Mouse (Mus musculus) heart, embryonic 11.5 days (tissue): ENCODE data around the gene Vps11. TPM values are rescaled to one million over a fixed set of nuclear protein-coding genes. Genes with fewer than 3 reads are reported as not detected.
"Not testable (repeated sequence)": the region's sequence is repeated elsewhere in the genome, so short reads cannot be mapped to it uniquely, and the experiment has no call there.

ENCODE experiments used
- ATAC-seq: fragments of 200-750 bp; cut with Nextera tagmentation; replicated peaks from 2 replicates; pipeline ENCODE4 v1.8.0; 2017; ENCODE audit warnings: moderate library complexity; ENCODE audit not compliant: insufficient number of reproducible peaks, low FRiP score, low TSS enrichment
- H3K27ac ChIP-seq: fragments of 300-500 bp; sonication (generic); 2 replicates; pipeline ENCODE4 v1.5.1; 2014; ENCODE audit warnings: mild to moderate bottlenecking, low read depth, low read length
- H3K27me3 ChIP-seq: fragments of 300-500 bp; sonication (generic); 2 replicates; pipeline ENCODE4 v1.6.1; 2014; ENCODE audit warnings: mild to moderate bottlenecking, low read length, mixed read lengths; ENCODE audit not compliant: control insufficient read depth, insufficient read depth
- H3K36me3 ChIP-seq: fragments of 300-500 bp; sonication (generic); 2 replicates; pipeline ENCODE4 v1.6.1; 2014; ENCODE audit warnings: mild to moderate bottlenecking, low read length, moderate library complexity, mixed read lengths; ENCODE audit not compliant: control insufficient read depth, insufficient read depth
- H3K4me1 ChIP-seq: fragments of 300-500 bp; sonication (generic); 2 replicates; pipeline ENCODE4 v1.6.1; 2014; ENCODE audit warnings: low read length; ENCODE audit not compliant: control insufficient read depth, insufficient read depth
- H3K4me2 ChIP-seq: fragments of 300-500 bp; sonication (generic); 2 replicates; pipeline ENCODE4 v1.6.1; 2014; ENCODE audit warnings: mild to moderate bottlenecking, moderate library complexity
- H3K4me3 ChIP-seq: fragments of 300-500 bp; sonication (generic); 2 replicates; pipeline ENCODE4 v1.5.1; 2014; ENCODE audit warnings: low read depth, low read length
- H3K9ac ChIP-seq: fragments of 300-500 bp; sonication (generic); 2 replicates; pipeline ENCODE4 v1.6.1; 2014; ENCODE audit warnings: mild to moderate bottlenecking, low read depth, low read length, moderate library complexity
- H3K9me3 ChIP-seq: fragments of 300-500 bp; sonication (generic); replicated peaks from 2 replicates; pipeline ENCODE4 v1.6.1; 2016; ENCODE audit warnings: low read length; ENCODE audit not compliant: control insufficient read depth
- WGBS: fragments of 180-500 bp; shearing (Covaris S2); extraction: QIAGEN DNeasy Blood & Tissue Kit; methylation state at CpG from one replicate; pipeline ENCODE4 v1.1.7; 2014; ENCODE audit not compliant: insufficient replicate concordance; 5-methylcytosine and 5-hydroxymethylcytosine counted together
- polyA plus RNA-seq: library from polyadenylated mRNA; unstranded; fragments of >200 nt; fragmentation: Nextera tagmentation; extraction: Ambion mirVana; gene quantifications from 2 replicates; pipeline ENCODE4 v1.2.1, GENCODE M21; 2014

Gene Vps11
- polyA plus RNA-seq, 1 experiment from 2014 or later = 15.1 TPM

- Histone ChIP-seq H3K9ac (peak overlapping the region; percentile 40), H3K4me3 (peak overlapping the region; percentile 78), H3K4me2 (peak overlapping the region; percentile 85), H3K36me3 (peaks cover 20% of the 10 kb centered on the region)
- not testable (repeated sequence) for H3K9me3 ChIP-seq, H3K27me3 ChIP-seq, H3K27ac ChIP-seq, H3K4me1 ChIP-seq, ATAC-seq
- 44% methylated on average over 4 of the region's 4 CpGs for WGBS
These were observed 25.0 kb downstream of the Vps11 start for GRCm38 (mm10) chr9:44336513-44336912.

DNA sequence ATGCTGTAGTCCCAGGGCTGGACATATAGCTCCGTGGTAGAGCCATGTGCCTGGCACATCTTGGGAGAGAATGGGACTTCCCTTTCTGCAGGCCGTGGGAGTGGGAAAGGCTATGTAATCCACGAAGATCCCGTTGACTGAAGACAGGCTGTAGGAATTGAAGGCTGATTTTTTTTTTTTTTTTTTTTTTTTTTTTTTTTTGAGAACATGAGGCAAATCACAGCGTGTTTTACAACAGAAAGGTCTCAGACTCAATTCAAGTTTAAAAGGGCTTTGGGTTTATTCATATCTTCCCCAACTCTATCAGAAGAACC is 25.4 kb downstream of the Vps11 start:
- no peak for ATAC-seq
- Histone ChIP-seq H3K9me3 (no peaks in the 10 kb centered on the region), H3K4me3 (peak overlapping the region; percentile 78), H3K27ac (peak overlapping the region; percentile 94; the same call in 1 of the 2 replicates), H3K9ac (peak overlapping the region; percentile 93), H3K36me3 (peaks cover 20% of the 10 kb centered on the region), H3K4me1 (peaks cover 7% of the 10 kb centered on the region; the same call in 1 of the 2 replicates), H3K27me3 (no peaks in the 10 kb centered on the region), H3K4me2 (peak overlapping the region; percentile 85)
- WGBS = 1% methylated on average over 5 of the region's 5 CpGs

GRCm38 (mm10) chr9:44335331-44336092 is 26.0 kb downstream of the Vps11 start:
- Histone ChIP-seq H3K36me3 (peaks cover 23% of the 10 kb centered on the region), H3K4me2 (peak overlapping the region; percentile 85), H3K9ac (peak overlapping the region; percentile 93), H3K27ac (peak overlapping the region; percentile 94), H3K4me1 (peaks cover 7% of the 10 kb centered on the region; the same call in 1 of the 2 replicates), H3K9me3 (no peaks in the 10 kb centered on the region), H3K4me3 (peak overlapping the region; percentile 78), H3K27me3 (no peaks in the 10 kb centered on the region)
- ATAC-seq = 0 out of 2 replicates have a peak, but pooled peaks have one; percentile 2
- under 1% methylated on average over 50 of the region's 50 CpGs for WGBS

DNA sequence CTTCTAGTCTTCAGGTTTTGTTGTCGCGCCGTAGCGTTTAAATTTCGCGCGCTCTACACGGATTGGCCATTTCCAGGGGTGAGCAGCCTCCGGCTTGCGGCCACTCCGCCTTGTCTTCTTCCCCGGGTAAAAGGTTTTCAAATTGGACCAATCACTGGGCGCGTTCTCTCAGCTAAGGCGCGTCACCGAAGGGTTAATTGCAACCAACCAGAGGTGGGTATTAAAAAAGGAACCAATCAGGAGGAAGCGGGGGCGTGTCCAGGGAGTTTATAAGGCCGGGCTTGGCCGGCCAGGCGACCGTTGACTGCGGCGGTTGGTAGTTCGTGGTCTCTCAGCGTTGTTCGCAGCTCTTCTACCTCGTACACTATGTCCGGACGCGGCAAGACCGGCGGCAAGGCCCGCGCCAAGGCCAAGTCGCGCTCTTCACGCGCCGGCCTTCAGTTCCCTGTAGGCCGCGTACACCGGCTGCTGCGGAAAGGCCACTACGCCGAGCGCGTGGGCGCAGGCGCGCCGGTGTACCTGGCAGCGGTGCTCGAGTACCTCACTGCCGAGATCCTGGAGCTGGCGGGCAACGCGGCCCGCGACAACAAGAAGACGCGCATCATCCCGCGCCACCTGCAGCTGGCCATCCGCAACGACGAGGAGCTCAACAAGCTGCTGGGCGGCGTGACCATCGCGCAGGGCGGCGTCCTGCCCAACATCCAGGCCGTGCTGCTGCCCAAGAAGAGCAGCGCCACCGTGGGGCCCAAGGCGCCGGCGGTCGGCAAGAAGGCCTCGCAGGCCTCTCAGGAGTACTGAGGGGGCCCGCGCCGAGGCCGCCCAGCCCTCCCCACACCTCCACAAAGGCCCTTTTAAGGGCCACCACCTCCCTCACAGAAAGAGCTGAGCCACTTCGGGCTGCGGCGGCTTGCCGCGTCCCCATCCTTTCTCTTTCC is 26.8 kb downstream of the Vps11 start, which contains the start of gene H2afx:
TSS of gene H2afx (plus strand) at position 299 of the 935 bp plus-strand sequence.
- peaks cover 29% of the 10 kb centered on the region for H3K36me3 ChIP-seq
- H3K9me3 ChIP-seq = no peaks in the 10 kb centered on the region
- peak within 1 kb of the TSS; percentile 85 for H3K4me2 ChIP-seq
- H3K9ac ChIP-seq = peak within 1 kb of the TSS; percentile 93
- H3K27me3 ChIP-seq = no peaks in the 10 kb centered on the region
- H3K4me3 ChIP-seq = peak within 1 kb of the TSS; percentile 78
- ATAC-seq = peak; percentile 94
- peak within 1 kb of the TSS; percentile 94 for H3K27ac ChIP-seq
- H3K4me1 ChIP-seq = peaks cover 7% of the 10 kb centered on the region; the same call in 1 of the 2 replicates
- WGBS = under 1% methylated on average over 84 of the region's 91 CpGs

- no peak overlapping the region for H3K4me3 ChIP-seq
- no peak overlapping the region for H3K27ac ChIP-seq
- no peaks in the 10 kb centered on the region for H3K27me3 ChIP-seq
- 92% methylated on average over 13 of the region's 13 CpGs for WGBS
- peaks cover 27% of the 10 kb centered on the region for H3K36me3 ChIP-seq
- ATAC-seq = no peak
- peaks cover 8% of the 10 kb centered on the region; the same call in 1 of the 2 replicates for H3K4me1 ChIP-seq
- H3K9me3 ChIP-seq = no peaks in the 10 kb centered on the region
- H3K4me2 ChIP-seq = peak overlapping the region; percentile 7; the same call in 1 of the 2 replicates
- H3K9ac ChIP-seq = no peak overlapping the region
These were observed 28.4 kb downstream of the Vps11 start for GRCm38 (mm10) chr9:44332918-44333638.

GRCm38 (mm10) chr9:44330736-44331135 is 30.7 kb downstream of the Vps11 start:
- WGBS = 94% methylated on average over 6 of the region's 6 CpGs

DNA sequence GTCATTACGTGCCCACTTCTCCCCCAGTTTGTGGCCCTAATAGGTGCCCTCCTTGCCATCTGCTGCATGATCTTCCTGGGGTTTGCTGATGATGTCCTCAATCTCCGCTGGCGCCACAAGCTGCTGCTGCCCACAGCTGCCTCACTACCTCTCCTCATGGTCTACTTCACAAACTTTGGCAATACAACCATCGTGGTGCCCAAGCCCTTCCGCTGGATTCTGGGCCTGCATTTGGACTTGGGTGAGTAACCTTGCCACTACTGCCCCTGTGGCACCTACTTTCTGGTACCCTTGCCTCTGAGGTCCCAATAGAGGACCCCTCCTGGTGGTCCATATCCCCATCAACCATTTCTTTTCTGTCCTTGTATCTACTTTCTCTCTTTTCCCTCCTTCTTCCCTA is 33.5 kb downstream of the Vps11 start:
- no peak for ATAC-seq
- Histone ChIP-seq H3K9me3 (no peaks in the 10 kb centered on the region), H3K9ac (peak overlapping the region; percentile 31), H3K27ac (peak overlapping the region; percentile 93; the same call in 1 of the 2 replicates), H3K27me3 (no peaks in the 10 kb centered on the region), H3K4me2 (peak overlapping the region; percentile 75), H3K4me3 (peak overlapping the region; percentile 85), H3K36me3 (peaks cover 19% of the 10 kb centered on the region), H3K4me1 (peaks cover 11% of the 10 kb centered on the region; the same call in 1 of the 2 replicates)
- 91% methylated on average over 5 of the region's 5 CpGs for WGBS

More at GRCm38 (mm10) chr9:44330736-44331135, 30.7 kb downstream of the Vps11 start:
- Histone ChIP-seq H3K4me3 (no peak overlapping the region), H3K27me3 (no peaks in the 10 kb centered on the region), H3K9ac (no peak overlapping the region), H3K36me3 (peaks cover 27% of the 10 kb centered on the region), H3K9me3 (no peaks in the 10 kb centered on the region), H3K4me1 (peaks cover 9% of the 10 kb centered on the region; the same call in 1 of the 2 replicates), H3K27ac (no peak overlapping the region), H3K4me2 (no peak overlapping the region)
- no peak for ATAC-seq
